Comparison of ENCODE assay signal across 25 mouse cellular contexts in genomic region chr14:121549834-121550233, GRCm38 (mm10). TPM values are rescaled to one million over a fixed set of nuclear protein-coding genes. Genes with fewer than 3 reads are reported as not detected.
DNase-seq lines count a peak whose midpoint lies in the region; ATAC-seq and TF ChIP-seq lines count a peak whose summit lies in the region.
"Had no signal": no experiment of that assay in that cellular context is flagged by ENCODE, and none has a peak within 500 bp of the region (broad histone marks: within the 10 kb centered on the region; RNA-seq: fewer than 3 reads in every experiment).

No protein-coding gene starts in this region.

- TF ChIP-seq EP300 in lung, postnatal 0 days (IDR thresholded peaks at IDR 0.05) = no peak

- H3K36me3 ChIP-seq in intestine, embryonic 16.5 days (ENCODE audit: control insufficient read depth, insufficient read depth, low read length) = peaks cover 12% of the 10 kb centered on the region; the same call in 1 of the 2 replicates
- H3K36me3 ChIP-seq in intestine, embryonic 15.5 days = peaks cover 23% of the 10 kb centered on the region
- peaks cover 5% of the 10 kb centered on the region; the same call in 1 of the 2 replicates for H3K36me3 ChIP-seq in lung, embryonic 15.5 days
- peaks cover 5% of the 10 kb centered on the region; the same call in 1 of the 2 replicates for H3K36me3 ChIP-seq in lung, postnatal 0 days (ENCODE audit: insufficient read depth, low read length)
- H3K36me3 ChIP-seq: forebrain, embryonic 15.5 days had no signal

- DNase-seq in lung, postnatal 14 days = no peak
- peak; percentile 24 for DNase-seq in lung, postnatal 0 days (ENCODE audit: low spot score)
- DNase-seq in lung, postnatal 4 days = no peak
- DNase-seq: adrenal gland, adult 8-10 months; adrenal gland, postnatal 14 days; adrenal gland, postnatal 36 days; B cell, adult 2 months; cerebellum, adult 11-12 months; cerebellum, adult 2 months; cerebellum, adult 9-10 months; cerebellum, postnatal 10 days; cerebellum, postnatal 25 days had no signal

- H3K9me3 ChIP-seq in intestine, embryonic 16.5 days (ENCODE audit: control insufficient read depth, low read length) = no peaks in the 10 kb centered on the region
- H3K9me3 ChIP-seq in intestine, embryonic 15.5 days = no peaks in the 10 kb centered on the region
- H3K9me3 ChIP-seq in lung, embryonic 15.5 days = no peaks in the 10 kb centered on the region
- no peaks in the 10 kb centered on the region for H3K9me3 ChIP-seq in lung, postnatal 0 days (ENCODE audit: low read length)
- H3K9me3 ChIP-seq: embryonic facial prominence, embryonic 10.5 days; embryonic facial prominence, embryonic 12.5 days; forebrain, embryonic 13.5 days; forebrain, embryonic 15.5 days; G1E had no signal

- H3K4me1 ChIP-seq in intestine, embryonic 16.5 days (ENCODE audit: control insufficient read depth, insufficient read depth, low read length) = no peaks in the 10 kb centered on the region
- 0 out of 2 replicates have a peak, but pooled peaks cover 5% of the 10 kb centered on the region for H3K4me1 ChIP-seq in intestine, embryonic 15.5 days (replicated peaks)
- H3K4me1 ChIP-seq in lung, embryonic 15.5 days = peaks cover 7% of the 10 kb centered on the region; the same call in 1 of the 2 replicates
- no peaks in the 10 kb centered on the region for H3K4me1 ChIP-seq in lung, postnatal 0 days (ENCODE audit: insufficient read depth, low read depth, low read length)
- H3K4me1 ChIP-seq: embryonic facial prominence, embryonic 12.5 days; forebrain, embryonic 13.5 days; forebrain, embryonic 15.5 days had no signal

- 81% methylated on average over 6 of the region's 6 CpGs for WGBS in intestine, embryonic 16.5 days
- 68% methylated on average over 6 of the region's 6 CpGs for WGBS in intestine, embryonic 15.5 days
- 55% methylated on average over 6 of the region's 6 CpGs for WGBS in lung, embryonic 15.5 days
- WGBS in lung, postnatal 0 days = 54% methylated on average over 6 of the region's 6 CpGs

- no peaks in the 10 kb centered on the region for H3K27me3 ChIP-seq in intestine, embryonic 16.5 days (replicated peaks; ENCODE audit: control insufficient read depth, insufficient read depth, low read length)
- H3K27me3 ChIP-seq in intestine, embryonic 15.5 days (replicated peaks) = no peaks in the 10 kb centered on the region
- no peaks in the 10 kb centered on the region for H3K27me3 ChIP-seq in lung, embryonic 15.5 days
- H3K27me3 ChIP-seq in lung, postnatal 0 days (replicated peaks; ENCODE audit: insufficient read depth, low read length) = no peaks in the 10 kb centered on the region
- H3K27me3 ChIP-seq: CH12.LX; forebrain, embryonic 13.5 days; forebrain, embryonic 15.5 days; Patski had no signal

- H3K4me3 ChIP-seq in intestine, embryonic 16.5 days (ENCODE audit: low read length) = no peak overlapping the region
- H3K4me3 ChIP-seq in intestine, embryonic 15.5 days (replicated peaks) = no peak overlapping the region
- no peak overlapping the region for H3K4me3 ChIP-seq in lung, embryonic 15.5 days
- no peak overlapping the region for H3K4me3 ChIP-seq in lung, postnatal 0 days (ENCODE audit: low read depth, low read length)
- H3K4me3 ChIP-seq: embryonic facial prominence, embryonic 10.5 days; embryonic facial prominence, embryonic 12.5 days; forebrain, embryonic 13.5 days; forebrain, embryonic 15.5 days had no signal

- TF ChIP-seq CTCF in lung, postnatal 0 days (IDR thresholded peaks at IDR 0.05) = no peak

- no peak overlapping the region for H3K27ac ChIP-seq in intestine, embryonic 16.5 days (ENCODE audit: low read length)
- no peak overlapping the region for H3K27ac ChIP-seq in intestine, embryonic 15.5 days
- no peak overlapping the region for H3K27ac ChIP-seq in lung, embryonic 15.5 days
- H3K27ac ChIP-seq in lung, postnatal 0 days (ENCODE audit: low read length) = no peak overlapping the region
- H3K27ac ChIP-seq: embryonic facial prominence, embryonic 10.5 days; embryonic facial prominence, embryonic 12.5 days; forebrain, embryonic 13.5 days; forebrain, embryonic 15.5 days had no signal

- no peak overlapping the region for H3K9ac ChIP-seq in intestine, embryonic 16.5 days (ENCODE audit: low read depth, low read length)
- no peak overlapping the region for H3K9ac ChIP-seq in intestine, embryonic 15.5 days
- no peak overlapping the region for H3K9ac ChIP-seq in lung, embryonic 15.5 days
- no peak overlapping the region for H3K9ac ChIP-seq in lung, postnatal 0 days (replicated peaks; ENCODE audit: low read depth)
- H3K9ac ChIP-seq: embryonic facial prominence, embryonic 12.5 days; forebrain, embryonic 13.5 days; forebrain, embryonic 15.5 days had no signal

- ATAC-seq in intestine, embryonic 16.5 days = 0 out of 2 replicates have a peak, but pooled peaks have one; percentile 26
- no peak for ATAC-seq in intestine, embryonic 15.5 days
- ATAC-seq in lung, embryonic 15.5 days (ENCODE audit: borderline replicate concordance, extremely low read depth, low FRiP score, low TSS enrichment) = peak; percentile 55; the same call in 1 of the 2 replicates
- peak; percentile 71 for ATAC-seq in lung, postnatal 0 days
- ATAC-seq: activated CD4-positive, CD25-positive, alpha-beta regulatory T cell, adult 4 months; CD4-positive, CD25-positive, alpha-beta regulatory T cell, adult 4 months; forebrain, embryonic 13.5 days; forebrain, embryonic 15.5 days; Patski had no signal

- H3K4me2 ChIP-seq in intestine, embryonic 16.5 days (ENCODE audit: low read depth, low read length) = no peak overlapping the region
- no peak overlapping the region for H3K4me2 ChIP-seq in intestine, embryonic 15.5 days (replicated peaks)
- H3K4me2 ChIP-seq in lung, embryonic 15.5 days = no peak overlapping the region
- H3K4me2 ChIP-seq in lung, postnatal 0 days (replicated peaks; ENCODE audit: low read depth, low read length) = no peak overlapping the region
- H3K4me2 ChIP-seq: embryonic facial prominence, embryonic 12.5 days; forebrain, embryonic 13.5 days; forebrain, embryonic 15.5 days had no signal

RNA-seq across cellular contexts. Expression of gene Slc15a1, which starts 44.8 kb away (rescaled TPM):
- polyA plus RNA-seq in intestine, embryonic 16.5 days (2015; fragmentation: Nextera tagmentation; extraction: Ambion mirVana) = 12.6 and 18.7 TPM in 2 replicates
- 6.0 and 6.6 TPM in 2 replicates for polyA plus RNA-seq in intestine, embryonic 15.5 days (2015; fragmentation: Nextera tagmentation; extraction: Ambion mirVana)
- polyA plus RNA-seq in lung, embryonic 15.5 days (2015; fragmentation: Nextera tagmentation; extraction: Ambion mirVana) = 0.50 and 0.74 TPM in 2 replicates
- 0.98 and 1.5 TPM in 2 replicates for polyA plus RNA-seq in lung, postnatal 0 days (2015; fragmentation: Nextera tagmentation; extraction: Ambion mirVana)
- polyA plus RNA-seq: cerebellum, adult 2 months; forebrain, embryonic 11.5 days; forebrain, embryonic 13.5 days; forebrain, embryonic 15.5 days; G1E had no signal
